Mouse (Mus musculus) myocyte (in vitro differentiated cells): ENCODE data around the gene Pam. TPM values are rescaled to one million over a fixed set of nuclear protein-coding genes. Genes with fewer than 3 reads are reported as not detected.

Experiments
- H3K27me3 ChIP-seq: one replicate; pipeline ENCODE4 v1.6.1; 2011; ENCODE audit not compliant: control insufficient read depth, insufficient read depth, insufficient read length
- H3K36me3 ChIP-seq: one replicate; pipeline ENCODE4 v1.6.1; 2011; ENCODE audit not compliant: control insufficient read depth, insufficient read depth
- H3K4me2 ChIP-seq: one replicate; pipeline ENCODE4 v1.6.1; 2011; ENCODE audit warnings: low read depth, control low read depth
- H3K4me3 ChIP-seq: one replicate; pipeline ENCODE4 v1.5.1; 2011; ENCODE audit warnings: mild to moderate bottlenecking, control low read depth, moderate library complexity
- H3K79me2 ChIP-seq: one replicate; pipeline ENCODE4 v1.6.1; 2011; ENCODE audit not compliant: control insufficient read depth, insufficient read depth
- H3ac ChIP-seq: one replicate; pipeline ENCODE4 v1.6.1; 2011; ENCODE audit not compliant: control insufficient read depth, insufficient read length
- CEBPB ChIP-seq: IDR thresholded peaks from 2 replicates; pipeline ENCODE4 v1.6.1; 2011; ENCODE audit warnings: mild to moderate bottlenecking, moderate library complexity; ENCODE audit not compliant: poor library complexity, insufficient read depth, severe bottlenecking
- E2F4 ChIP-seq: IDR thresholded peaks from one replicate; pipeline ENCODE4 v1.6.1; 2011; ENCODE audit warnings: mild to moderate bottlenecking, control low read depth, moderate library complexity; ENCODE audit not compliant: insufficient read depth
- MAX ChIP-seq: IDR thresholded peaks from one replicate; pipeline ENCODE4 v1.6.1; 2011; ENCODE audit warnings: low read depth, mild to moderate bottlenecking, control low read depth
- MYOD1 ChIP-seq, 3 experiments: IDR thresholded peaks; one replicate each; pipeline ENCODE4 v1.6.1; 2011; ENCODE audit warnings: control low read depth in 2 of 3, low read depth in 2 of 3, mild to moderate bottlenecking in 2 of 3, moderate library complexity in 1 of 3; ENCODE audit not compliant: insufficient read length in 2 of 3, control insufficient read depth in 1 of 3
- MYOG ChIP-seq, 3 experiments: IDR thresholded peaks; one replicate each; pipeline ENCODE4 v1.6.1; 2011; ENCODE audit warnings: control low read depth in 2 of 3, low read depth in 2 of 3, mild to moderate bottlenecking in 2 of 3; ENCODE audit not compliant: insufficient read length in 2 of 3, control insufficient read depth in 1 of 3, insufficient read depth in 1 of 3
- POLR2A ChIP-seq: IDR thresholded peaks from one replicate; pipeline ENCODE4 v1.6.1; 2011; ENCODE audit warnings: low read depth, mild to moderate bottlenecking, control low read depth, moderate library complexity; ENCODE audit not compliant: insufficient read length
- POLR2AphosphoS2 ChIP-seq: IDR thresholded peaks from one replicate; pipeline ENCODE4 v1.6.1; 2011; ENCODE audit warnings: low read depth, control low read depth; ENCODE audit not compliant: insufficient read length
- REST ChIP-seq: IDR thresholded peaks from one replicate; pipeline ENCODE4 v1.6.1; 2011; ENCODE audit warnings: mild to moderate bottlenecking, control low read depth, moderate library complexity; ENCODE audit not compliant: insufficient read depth, insufficient read length
- SRF ChIP-seq: IDR thresholded peaks from one replicate; pipeline ENCODE4 v1.6.1; 2011; ENCODE audit warnings: low read depth; ENCODE audit not compliant: control insufficient read depth, insufficient read length
- TCF12 ChIP-seq: IDR thresholded peaks from one replicate; pipeline ENCODE4 v1.6.1; 2011; ENCODE audit warnings: mild to moderate bottlenecking, control low read depth; ENCODE audit not compliant: poor library complexity, insufficient read depth, severe bottlenecking
- TCF3 ChIP-seq: IDR thresholded peaks from one replicate; pipeline ENCODE4 v1.6.1; 2011; ENCODE audit warnings: low read depth, control low read depth; ENCODE audit not compliant: insufficient read length
- USF1 ChIP-seq: IDR thresholded peaks from one replicate; pipeline ENCODE4 v1.6.1; 2011; ENCODE audit warnings: low read depth, mild to moderate bottlenecking, control low read depth, moderate library complexity
- polyA plus RNA-seq: library from polyadenylated mRNA; unstranded; fragments of >200 nt; fragmentation: generic; extraction: Trizol; gene quantifications from one replicate; pipeline ENCODE4 v1.2.1, GENCODE M21; 2012; ENCODE audit warnings: missing spikeins

The Pam gene
- polyA plus RNA-seq, 1 experiment, result 29.4 TPM

GRCm38 (mm10) chr1:97943908-97944608 lies 151.4 kb downstream of the Pam start:
- H3ac ChIP-seq, result no peak overlapping the region
- TF ChIP-seq MYOD1 (IDR thresholded peaks at IDR 0.05; ENCODE audit: control insufficient read depth in 1 of 3, insufficient read length in 2 of 3, low read depth in 2 of 3), result no peak
- no peak for TF ChIP-seq E2F4
- no peak for TF ChIP-seq POLR2AphosphoS2
- no peak for TF ChIP-seq USF1
- TF ChIP-seq TCF12, result no peak
- TF ChIP-seq POLR2A, result no peak
- no peak for TF ChIP-seq MYOG (IDR thresholded peaks at IDR 0.05; ENCODE audit: control insufficient read depth in 1 of 3, insufficient read depth in 1 of 3, insufficient read length in 2 of 3, low read depth in 2 of 3)
- TF ChIP-seq SRF, result no peak
- no peak for TF ChIP-seq TCF3
- no peak for TF ChIP-seq CEBPB
- no peak for TF ChIP-seq MAX
- no peak for TF ChIP-seq REST
- no peaks in the 10 kb centered on the region for H3K36me3 ChIP-seq
- peak overlapping the region; percentile 12 for H3K4me2 ChIP-seq
- H3K4me3 ChIP-seq, result no peak overlapping the region
- no peaks in the 10 kb centered on the region for H3K79me2 ChIP-seq
- H3K27me3 ChIP-seq, result no peaks in the 10 kb centered on the region

GRCm38 (mm10) chr1:97943402-97943801 lies 152.0 kb downstream of the Pam start:
- no peaks in the 10 kb centered on the region for H3K36me3 ChIP-seq
- no peak overlapping the region for H3ac ChIP-seq
- no peaks in the 10 kb centered on the region for H3K79me2 ChIP-seq
- H3K27me3 ChIP-seq, result no peaks in the 10 kb centered on the region
- TF ChIP-seq POLR2A, result no peak
- peak overlapping the region; percentile 12 for H3K4me2 ChIP-seq
- no peak overlapping the region for H3K4me3 ChIP-seq

GRCm38 (mm10) chr1:97942966-97943365 lies 152.5 kb downstream of the Pam start:
- no peak overlapping the region for H3K4me3 ChIP-seq
- no peaks in the 10 kb centered on the region for H3K36me3 ChIP-seq
- H3K27me3 ChIP-seq, result no peaks in the 10 kb centered on the region
- no peak overlapping the region for H3K4me2 ChIP-seq
- TF ChIP-seq TCF3 (no peak), USF1 (no peak), E2F4 (no peak), REST (no peak), MYOD1 (IDR thresholded peaks at IDR 0.05; ENCODE audit: control insufficient read depth in 1 of 3, insufficient read length in 2 of 3, low read depth in 2 of 3) (no peak), POLR2AphosphoS2 (no peak), MYOG (IDR thresholded peaks at IDR 0.05; ENCODE audit: control insufficient read depth in 1 of 3, insufficient read depth in 1 of 3, insufficient read length in 2 of 3, low read depth in 2 of 3) (no peak), SRF (no peak), POLR2A (no peak), MAX (no peak)
- no peak overlapping the region for H3ac ChIP-seq
- no peaks in the 10 kb centered on the region for H3K79me2 ChIP-seq

- Histone ChIP-seq H3K36me3 (no peaks in the 10 kb centered on the region), H3K27me3 (no peaks in the 10 kb centered on the region), H3ac (no peak overlapping the region), H3K79me2 (no peaks in the 10 kb centered on the region), H3K4me3 (no peak overlapping the region), H3K4me2 (no peak overlapping the region)
- TF ChIP-seq USF1, result no peak
- TF ChIP-seq POLR2A, result no peak
- no peak for TF ChIP-seq TCF12
- no peak for TF ChIP-seq REST
- TF ChIP-seq MYOD1 (IDR thresholded peaks at IDR 0.05; ENCODE audit: control insufficient read depth in 1 of 3, insufficient read length in 2 of 3, low read depth in 2 of 3), result no peak
These were observed 156.9 kb downstream of the Pam start for GRCm38 (mm10) chr1:97938586-97938985.

GRCm38 (mm10) chr1:97938053-97938452 lies 157.4 kb downstream of the Pam start:
- Histone ChIP-seq H3ac (no peak overlapping the region), H3K4me2 (no peak overlapping the region), H3K27me3 (no peaks in the 10 kb centered on the region), H3K79me2 (no peaks in the 10 kb centered on the region), H3K36me3 (no peaks in the 10 kb centered on the region), H3K4me3 (no peak overlapping the region)
- no peak for TF ChIP-seq MYOG (IDR thresholded peaks at IDR 0.05; ENCODE audit: control insufficient read depth in 1 of 3, insufficient read depth in 1 of 3, insufficient read length in 2 of 3, low read depth in 2 of 3)
- TF ChIP-seq E2F4, result no peak
- no peak for TF ChIP-seq CEBPB
- TF ChIP-seq POLR2AphosphoS2, result no peak
- no peak for TF ChIP-seq SRF
- TF ChIP-seq MAX, result no peak
- no peak for TF ChIP-seq TCF12
- TF ChIP-seq REST, result no peak
- TF ChIP-seq TCF3, result no peak
- TF ChIP-seq POLR2A, result no peak
- no peak for TF ChIP-seq USF1
- no peak for TF ChIP-seq MYOD1 (IDR thresholded peaks at IDR 0.05; ENCODE audit: control insufficient read depth in 1 of 3, insufficient read length in 2 of 3, low read depth in 2 of 3)
